Mouse (Mus musculus) CH12.LX (cell line): ENCODE measurements around the gene Ankrd53. TPM values are rescaled to one million over a fixed set of nuclear protein-coding genes. Genes with fewer than 3 reads are reported as not detected.

Experiments
- DNase-seq: peaks from one replicate; pipeline ENCODE4 v3.0.0-alpha.2; 2013; ENCODE audit errors: extremely low read depth
- H3K27ac ChIP-seq: 2 replicates; pipeline ENCODE4 v1.5.1; 2012; ENCODE audit warnings: low read depth, mild to moderate bottlenecking, control low read depth, moderate library complexity; ENCODE audit not compliant: insufficient read depth
- H3K27me3 ChIP-seq: replicated peaks from 2 replicates; pipeline ENCODE3; 2012; ENCODE audit warnings: inconsistent platforms
- H3K36me3 ChIP-seq, 2 experiments: replicated peaks in 1 of 2; 2 replicates each; pipeline versions ENCODE3 to v1.6.1; 2012; ENCODE audit warnings: inconsistent platforms in 1 of 2, low read length in 1 of 2, mild to moderate bottlenecking in 1 of 2, mixed read lengths in 1 of 2, moderate library complexity in 1 of 2; ENCODE audit not compliant: control insufficient read depth in 1 of 2, insufficient read depth in 1 of 2
- H3K4me1 ChIP-seq, 2 experiments: 2 replicates each; pipeline ENCODE4 v1.6.1; 2012; ENCODE audit warnings: inconsistent platforms in 1 of 2, moderate library complexity in 1 of 2; ENCODE audit not compliant: insufficient read depth in 2 of 2, control insufficient read depth in 1 of 2
- H3K4me2 ChIP-seq: 2 replicates; pipeline ENCODE4 v1.6.1; 2012; ENCODE audit warnings: low read depth, mild to moderate bottlenecking, control low read depth; ENCODE audit not compliant: poor library complexity, insufficient read depth, severe bottlenecking
- H3K4me3 ChIP-seq, 3 experiments: fragments of 150-350 bp in 1 of 3; sonication (generic) in 1 of 3; replicated peaks in 1 of 3; 2 replicates each; pipeline versions ENCODE3 to v1.5.1; 2011 to 2012; ENCODE audit warnings: low read depth in 2 of 3, low read length in 2 of 3, mild to moderate bottlenecking in 2 of 3, moderate library complexity in 2 of 3, control low read depth in 1 of 3, improper control_type of control experiment in 1 of 3, inconsistent platforms in 1 of 3, mixed read lengths in 1 of 3; ENCODE audit not compliant: poor library complexity in 1 of 3
- H3K79me2 ChIP-seq: replicated peaks from 2 replicates; pipeline ENCODE4 v1.6.1; 2012; ENCODE audit warnings: mild to moderate bottlenecking, moderate library complexity; ENCODE audit not compliant: control insufficient read depth, poor library complexity, insufficient read depth, severe bottlenecking; ENCODE audit errors: extremely low read depth
- H3K9ac ChIP-seq: 2 replicates; pipeline ENCODE4 v1.6.1; 2012; ENCODE audit warnings: low read depth, mild to moderate bottlenecking, control low read depth, moderate library complexity; ENCODE audit not compliant: insufficient read depth
- H3K9me3 ChIP-seq: replicated peaks from 2 replicates; pipeline ENCODE3; 2012; ENCODE audit warnings: low read length, inconsistent platforms, mixed read lengths
- BHLHE40 ChIP-seq: IDR thresholded peaks from 2 replicates; pipeline ENCODE4 v1.6.1; 2011; ENCODE audit warnings: mild to moderate bottlenecking, low read depth, low read length, improper control_type of control experiment
- CHD1 ChIP-seq: IDR thresholded peaks from 2 replicates; pipeline ENCODE4 v1.6.1; 2012; ENCODE audit warnings: low read depth, low read length, improper control_type of control experiment, inconsistent platforms
- CTCF ChIP-seq, 2 experiments: IDR thresholded peaks in 1 of 2; conservative IDR thresholded peaks in 1 of 2; 2 replicates each; pipeline ENCODE4 v1.5.1; 2011 to 2012; ENCODE audit warnings: low read depth in 2 of 2, low read length in 2 of 2, improper control_type of control experiment in 1 of 2, inconsistent platforms in 1 of 2, mild to moderate bottlenecking in 1 of 2, moderate library complexity in 1 of 2
- E2F4 ChIP-seq: IDR thresholded peaks from 2 replicates; pipeline ENCODE4 v1.6.1; 2011; ENCODE audit warnings: low read depth, low read length, improper control_type of control experiment; ENCODE audit not compliant: insufficient replicate concordance
- ELF1 ChIP-seq: IDR thresholded peaks from 2 replicates; pipeline ENCODE4 v1.6.1; 2014; ENCODE audit warnings: low read depth, mild to moderate bottlenecking, inconsistent platforms, low read length, improper control_type of control experiment
- EP300 ChIP-seq: IDR thresholded peaks from 2 replicates; pipeline ENCODE4 v1.6.1; 2011; ENCODE audit warnings: low read length, improper control_type of control experiment
- GABPA ChIP-seq: IDR thresholded peaks from 2 replicates; pipeline ENCODE4 v1.6.1; 2012; ENCODE audit warnings: low read depth, low read length, improper control_type of control experiment, inconsistent platforms; ENCODE audit not compliant: insufficient replicate concordance
- HCFC1 ChIP-seq: IDR thresholded peaks from 2 replicates; pipeline ENCODE4 v1.6.1; 2012; ENCODE audit warnings: low read depth, mild to moderate bottlenecking, inconsistent platforms, low read length, improper control_type of control experiment
- IRF4 ChIP-seq: IDR thresholded peaks from 2 replicates; pipeline ENCODE4 v1.6.1; 2014; ENCODE audit warnings: low read depth, mild to moderate bottlenecking, inconsistent platforms, low read length, improper control_type of control experiment
- JUN ChIP-seq: IDR thresholded peaks from 2 replicates; pipeline ENCODE4 v1.6.1; 2011; ENCODE audit warnings: low read depth, mild to moderate bottlenecking, low read length, improper control_type of control experiment, moderate library complexity; ENCODE audit not compliant: insufficient read depth
- KAT2A ChIP-seq: IDR thresholded peaks from 2 replicates; pipeline ENCODE4 v1.6.1; 2012; ENCODE audit warnings: low read length, improper control_type of control experiment, inconsistent platforms; ENCODE audit not compliant: insufficient replicate concordance
- MAFK ChIP-seq: IDR thresholded peaks from 2 replicates; pipeline ENCODE4 v1.6.1; 2011; ENCODE audit warnings: low read length, improper control_type of control experiment; ENCODE audit not compliant: insufficient replicate concordance
- MAX ChIP-seq: IDR thresholded peaks from 2 replicates; pipeline ENCODE4 v1.6.1; 2011; ENCODE audit warnings: low read length, improper control_type of control experiment
- MAZ ChIP-seq: IDR thresholded peaks from 2 replicates; pipeline ENCODE4 v1.6.1; 2012; ENCODE audit warnings: low read depth, mild to moderate bottlenecking, inconsistent platforms, low read length, improper control_type of control experiment, moderate library complexity
- MEF2A ChIP-seq: IDR thresholded peaks from 2 replicates; pipeline ENCODE4 v1.6.1; 2014; ENCODE audit warnings: low read depth, mild to moderate bottlenecking, inconsistent platforms, low read length, improper control_type of control experiment, borderline replicate concordance
- MXI1 ChIP-seq: IDR thresholded peaks from 2 replicates; pipeline ENCODE4 v1.6.1; 2011; ENCODE audit warnings: mild to moderate bottlenecking, low read depth, low read length, improper control_type of control experiment
- MYC ChIP-seq: IDR thresholded peaks from 2 replicates; pipeline ENCODE4 v1.6.1; 2011; ENCODE audit warnings: low read depth, mild to moderate bottlenecking, improper control_type of control experiment, low read length
- NRF1 ChIP-seq: IDR thresholded peaks from 2 replicates; pipeline ENCODE4 v1.6.1; 2014; ENCODE audit warnings: low read depth, mild to moderate bottlenecking, inconsistent platforms, low read length, improper control_type of control experiment, moderate library complexity
- POLR2A ChIP-seq: IDR thresholded peaks from 2 replicates; pipeline ENCODE4 v1.6.1; 2011; ENCODE audit warnings: low read depth, mild to moderate bottlenecking, improper control_type of control experiment, low read length
- RAD21 ChIP-seq: IDR thresholded peaks from 2 replicates; pipeline ENCODE4 v1.6.1; 2011; ENCODE audit warnings: low read depth, mild to moderate bottlenecking, low read length, improper control_type of control experiment, moderate library complexity
- RCOR1 ChIP-seq: conservative IDR thresholded peaks from 2 replicates; pipeline ENCODE4 v1.6.1; 2012; ENCODE audit warnings: low read depth, mild to moderate bottlenecking, inconsistent platforms, low read length, improper control_type of control experiment
- SIN3A ChIP-seq: IDR thresholded peaks from 2 replicates; pipeline ENCODE4 v1.6.1; 2012; ENCODE audit warnings: low read length, improper control_type of control experiment, inconsistent platforms
- SMC3 ChIP-seq: IDR thresholded peaks from 2 replicates; pipeline ENCODE4 v1.6.1; 2011; ENCODE audit warnings: low read depth, low read length, improper control_type of control experiment
- TBP ChIP-seq: conservative IDR thresholded peaks from 2 replicates; pipeline ENCODE4 v1.6.1; 2011; ENCODE audit warnings: low read depth, low read length, improper control_type of control experiment
- TCF12 ChIP-seq: IDR thresholded peaks from 2 replicates; pipeline ENCODE4 v1.6.1; 2014; ENCODE audit warnings: low read depth, mild to moderate bottlenecking, inconsistent platforms, low read length, improper control_type of control experiment
- USF2 ChIP-seq: conservative IDR thresholded peaks from 2 replicates; pipeline ENCODE4 v1.6.1; 2011; ENCODE audit warnings: low read depth, low read length, improper control_type of control experiment
- ZC3H11A ChIP-seq: IDR thresholded peaks from 2 replicates; pipeline ENCODE4 v1.6.1; 2012; ENCODE audit warnings: low read depth, mild to moderate bottlenecking, inconsistent platforms, low read length, improper control_type of control experiment
- ZKSCAN1 ChIP-seq: IDR thresholded peaks from 2 replicates; pipeline ENCODE4 v1.6.1; 2012; ENCODE audit warnings: low read depth, inconsistent platforms, low read length, improper control_type of control experiment, borderline replicate concordance
- ZNF384 ChIP-seq: IDR thresholded peaks from 2 replicates; pipeline ENCODE4 v1.6.1; 2012; ENCODE audit warnings: low read depth, low read length, improper control_type of control experiment, inconsistent platforms
- dilution Hi-C: fragments of 300-500 bp; cut with MboI; formaldehyde crosslinking; loops from 2 replicates; pipeline ENCODE4 v1.14.3; 2020; ENCODE audit warnings: low sequenced_read_pairs; ENCODE audit not compliant: extremely low pct_unique_long_range_greater_than_20kb, extremely low pct_ligation_motif_present
- in situ Hi-C: fragments of 300-500 bp; cut with MboI; formaldehyde crosslinking; loops from 3 replicates; pipeline ENCODE4 v1.14.3; 2019; ENCODE audit warnings: low sequenced_read_pairs, low pct_ligation_motif_present, low pct_unique_long_range_greater_than_20kb, mixed read lengths
- polyA plus RNA-seq: library from polyadenylated mRNA; unstranded; fragments of >175 nt; gene quantifications from 2 replicates; pipeline ENCODE4 v1.2.1, GENCODE M21; 2012; ENCODE audit warnings: low read depth; ENCODE audit not compliant: insufficient read length
- total RNA-seq, 2 experiments: library from RNA; depleted of rRNA; stranded (reverse); fragments of 300-350 nt in 1 of 2; fragments of >200 nt in 1 of 2; gene quantifications; 2 replicates each; pipeline ENCODE4 v1.2.3; 2012 to 2014

Gene Ankrd53
- total and polyA plus RNA-seq, 3 experiments: 0.08 to 0.36 TPM; not detected in 1

DNA sequence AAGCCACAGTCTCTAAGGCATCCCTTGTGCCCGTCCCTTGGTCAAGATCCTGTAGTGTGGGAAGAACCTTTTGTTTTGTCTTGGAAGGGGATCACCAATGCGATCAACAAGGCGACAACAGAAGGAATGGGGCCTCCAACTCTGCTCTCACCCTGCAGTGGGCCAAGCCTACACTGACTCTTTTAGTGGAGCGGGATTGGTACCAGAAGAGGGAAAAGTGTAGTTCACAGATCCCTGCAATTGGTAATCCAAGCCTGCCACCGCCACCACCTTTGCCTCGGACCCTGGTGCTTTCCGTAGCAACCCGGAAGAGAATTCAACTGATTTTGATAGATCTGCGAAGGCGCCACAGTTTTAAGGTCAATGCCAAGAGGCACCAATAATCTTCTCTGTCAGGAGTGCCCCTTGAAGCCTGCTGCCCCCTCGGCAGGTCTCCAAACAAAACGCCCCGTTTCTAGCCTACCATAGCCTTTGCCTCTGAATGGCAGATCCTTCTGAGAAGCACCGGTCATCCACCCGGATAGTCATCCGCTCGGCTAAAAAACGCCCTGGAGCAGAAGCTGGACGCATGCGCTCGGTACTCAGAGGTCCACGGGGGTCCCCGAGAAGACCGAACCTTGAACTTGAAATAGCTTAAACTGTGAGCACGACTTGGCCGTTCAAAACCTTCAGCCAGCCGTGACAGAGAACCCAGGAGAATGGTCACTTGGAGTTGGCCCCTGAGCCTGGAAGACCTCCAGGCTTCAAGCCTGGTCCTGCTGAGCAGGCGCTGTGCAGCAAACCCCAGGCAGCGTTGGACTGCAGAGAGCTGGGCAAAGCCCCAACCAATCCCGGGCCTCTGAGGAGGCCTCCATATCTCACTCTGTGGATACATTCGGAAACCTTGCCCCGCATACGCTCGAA is 48.0 kb upstream of the Ankrd53 start:
- no peaks in the 10 kb centered on the region for H3K79me2 ChIP-seq

DNA sequence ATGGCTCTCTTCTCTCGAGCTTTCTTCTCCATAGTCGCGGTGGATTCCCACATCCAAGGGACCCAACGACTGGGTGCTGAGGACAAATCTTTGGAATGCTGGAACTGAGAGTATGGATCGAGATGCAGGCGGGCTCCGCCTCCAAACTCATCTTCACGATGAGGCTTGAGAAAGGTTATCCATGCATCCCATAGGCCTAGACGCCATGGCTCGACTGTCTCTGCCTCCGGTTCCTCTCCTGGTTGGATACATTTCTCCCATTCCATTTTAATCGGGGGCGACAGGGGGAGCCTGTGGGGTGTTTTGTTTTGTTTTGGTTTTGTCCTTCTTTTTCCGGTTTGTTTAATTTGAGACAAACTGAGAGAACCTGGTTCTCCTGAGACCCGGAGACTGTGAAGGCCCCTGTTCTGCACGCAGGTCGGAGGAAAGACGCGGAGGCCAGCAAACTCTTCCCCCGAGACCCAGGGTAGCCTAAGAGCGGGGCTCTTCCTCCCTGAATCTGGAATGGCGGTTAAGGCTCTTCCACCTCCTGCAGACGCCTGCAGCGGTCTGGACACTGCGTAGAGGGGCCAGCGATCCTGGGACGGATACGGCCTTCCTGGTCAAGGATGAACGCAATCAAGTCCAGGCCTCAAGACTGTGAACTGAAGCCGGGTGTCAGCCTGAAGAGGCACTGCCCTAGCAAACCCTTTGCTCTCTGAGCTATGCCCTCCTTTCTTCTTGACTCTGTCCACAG is 46.8 kb upstream of the Ankrd53 start:
- no peaks in the 10 kb centered on the region for H3K9me3 ChIP-seq
- H3K36me3 ChIP-seq: no peaks in the 10 kb centered on the region
- dilution Hi-C loops: no loop called here
- H3K79me2 ChIP-seq: no peaks in the 10 kb centered on the region
- no peak for DNase-seq
- H3K27ac ChIP-seq: no peak overlapping the region
- TF ChIP-seq MAX: no peak
- no peak for TF ChIP-seq MAZ
- no peak for TF ChIP-seq RCOR1
- no peak for TF ChIP-seq EP300
- no peak for TF ChIP-seq ZNF384
- no peak for TF ChIP-seq E2F4
- no peak for TF ChIP-seq CHD1
- TF ChIP-seq JUN: no peak
- TF ChIP-seq POLR2A: no peak
- no peak for TF ChIP-seq ZKSCAN1
- no peak for TF ChIP-seq TCF12
- TF ChIP-seq HCFC1: no peak
- no peak for TF ChIP-seq SIN3A
- TF ChIP-seq ELF1: no peak
- no peak for TF ChIP-seq CTCF (conservative IDR thresholded peaks at IDR 0.05 in 1 of 2, IDR thresholded peaks at IDR 0.05 in 1 of 2; ENCODE audit: low read depth in 2 of 2, low read length in 2 of 2)
- no peak for TF ChIP-seq RAD21
- no peak for TF ChIP-seq USF2
- no peak for TF ChIP-seq MAFK
- TF ChIP-seq BHLHE40: no peak
- no peak for TF ChIP-seq TBP
- in situ Hi-C loops: no loop called here
- H3K9ac ChIP-seq: no peak overlapping the region
- no peak overlapping the region for H3K4me2 ChIP-seq
- H3K4me1 ChIP-seq: peaks cover 5 to 8% of the 10 kb centered on the region in 2 experiments; a peak in 2 of 4 replicates
- H3K27me3 ChIP-seq: peaks cover 70% of the 10 kb centered on the region
- H3K4me3 ChIP-seq: no peak overlapping the region

More for the DNA sequence above, 48.0 kb upstream of the Ankrd53 start:
- dilution Hi-C loops (no loop called here), in situ Hi-C loops (no loop called here)
- H3K9ac ChIP-seq: no peak overlapping the region
- no peaks in the 10 kb centered on the region for H3K9me3 ChIP-seq
- no peak for DNase-seq
- no peaks in the 10 kb centered on the region for H3K36me3 ChIP-seq
- H3K27me3 ChIP-seq: peaks cover 74% of the 10 kb centered on the region
- H3K4me1 ChIP-seq: peaks cover 6 to 13% of the 10 kb centered on the region in 2 experiments; a peak in 3 of 4 replicates
- H3K4me3 ChIP-seq: no peak overlapping the region
- H3K4me2 ChIP-seq: no peak overlapping the region
- no peak overlapping the region for H3K27ac ChIP-seq
- TF ChIP-seq KAT2A: no peak
- no peak for TF ChIP-seq NRF1
- TF ChIP-seq MYC: no peak
- no peak for TF ChIP-seq POLR2A
- TF ChIP-seq IRF4: no peak
- TF ChIP-seq GABPA: no peak
- TF ChIP-seq BHLHE40: no peak
- no peak for TF ChIP-seq MAFK
- TF ChIP-seq MXI1: no peak
- no peak for TF ChIP-seq MEF2A
- TF ChIP-seq E2F4: no peak
- TF ChIP-seq CHD1: no peak
- TF ChIP-seq SMC3: no peak
- no peak for TF ChIP-seq ZC3H11A
- TF ChIP-seq, all 38 proteins: peak for 0
